Mouse (Mus musculus) neural tube, embryonic 14.5 days (tissue): Measurements from ENCODE around the gene Lpin3. TPM values are rescaled to one million over a fixed set of nuclear protein-coding genes. Genes with fewer than 3 reads are reported as not detected.

ENCODE experiments used
- ATAC-seq: fragments of 200-750 bp; cut with Nextera tagmentation; 2 replicates; pipeline ENCODE4 v1.8.0; 2017; ENCODE audit warnings: low read depth, mild to moderate bottlenecking, moderate TSS enrichment, moderate library complexity
- H3K27ac ChIP-seq: fragments of 300-500 bp; sonication (generic); 2 replicates; pipeline ENCODE4 v1.5.1; 2014; ENCODE audit warnings: low read depth, mild to moderate bottlenecking, control low read depth, low read length, moderate library complexity, mixed read lengths
- H3K27me3 ChIP-seq: fragments of 300-500 bp; sonication (generic); 2 replicates; pipeline ENCODE4 v1.6.1; 2014; ENCODE audit warnings: low read length; ENCODE audit not compliant: control insufficient read depth, insufficient read depth
- H3K36me3 ChIP-seq: fragments of 300-500 bp; sonication (generic); 2 replicates; pipeline ENCODE4 v1.6.1; 2014; ENCODE audit warnings: low read length, mixed read lengths; ENCODE audit not compliant: control insufficient read depth, insufficient read depth
- H3K4me1 ChIP-seq: fragments of 300-500 bp; sonication (generic); 2 replicates; pipeline ENCODE4 v1.6.1; 2014; ENCODE audit warnings: low read length; ENCODE audit not compliant: control insufficient read depth, insufficient read depth
- H3K4me2 ChIP-seq: fragments of 300-500 bp; sonication (generic); 2 replicates; pipeline ENCODE4 v1.6.1; 2014; ENCODE audit warnings: mild to moderate bottlenecking, low read depth, low read length, control low read depth
- H3K4me3 ChIP-seq: fragments of 300-500 bp; sonication (generic); 2 replicates; pipeline ENCODE4 v1.5.1; 2014; ENCODE audit warnings: low read depth, low read length, control low read depth, mixed read lengths
- H3K9ac ChIP-seq: fragments of 300-500 bp; sonication (generic); replicated peaks from 2 replicates; pipeline ENCODE4 v1.6.1; 2014; ENCODE audit warnings: low read depth, mild to moderate bottlenecking, control low read depth, low read length, mixed read lengths
- H3K9me3 ChIP-seq: fragments of 300-500 bp; sonication (generic); 2 replicates; pipeline ENCODE4 v1.6.1; 2016; ENCODE audit warnings: low read length; ENCODE audit not compliant: control insufficient read depth
- WGBS: fragments of 180-500 bp; shearing (Covaris S2); extraction: QIAGEN DNeasy Blood & Tissue Kit; methylation state at CpG from one replicate; pipeline ENCODE4 v1.1.7; 2014; 5-methylcytosine and 5-hydroxymethylcytosine counted together
- polyA plus RNA-seq: library from polyadenylated mRNA; unstranded; fragments of >200 nt; fragmentation: Nextera tagmentation; extraction: Ambion mirVana; gene quantifications from 2 replicates; pipeline ENCODE4 v1.2.1, GENCODE M21; 2014

Lpin3 gene
- polyA plus RNA-seq, 1 experiment from 2014 or later = 0.43 TPM

- no peak overlapping the region for H3K9ac ChIP-seq
- peaks cover 10% of the 10 kb centered on the region for H3K27me3 ChIP-seq
- no peak overlapping the region for H3K4me3 ChIP-seq
- H3K27ac ChIP-seq = no peak overlapping the region
- no peaks in the 10 kb centered on the region for H3K9me3 ChIP-seq
- H3K36me3 ChIP-seq = no peaks in the 10 kb centered on the region
- 92% methylated on average over 3 of the region's 3 CpGs for WGBS
- H3K4me1 ChIP-seq = no peaks in the 10 kb centered on the region
- H3K4me2 ChIP-seq = no peak overlapping the region
- no peak for ATAC-seq
Measured at GRCm38 (mm10) chr2:160917313-160917712, 36.8 kb downstream of the Lpin3 start.

- Histone ChIP-seq H3K36me3 (no peaks in the 10 kb centered on the region), H3K27ac (no peak overlapping the region), H3K4me2 (no peak overlapping the region), H3K4me3 (no peak overlapping the region), H3K9ac (no peak overlapping the region), H3K9me3 (no peaks in the 10 kb centered on the region), H3K27me3 (no peaks in the 10 kb centered on the region; the same call in 1 of the 2 replicates), H3K4me1 (no peaks in the 10 kb centered on the region)
- no peak for ATAC-seq
- 57% methylated on average over 8 of the region's 8 CpGs for WGBS
Measured at GRCm38 (mm10) chr2:160918154-160918929, 37.9 kb downstream of the Lpin3 start.

GRCm38 (mm10) chr2:160918930-160919215, 38.4 kb downstream of the Lpin3 start:
- Histone ChIP-seq H3K4me3 (no peak overlapping the region), H3K36me3 (no peaks in the 10 kb centered on the region), H3K4me1 (no peaks in the 10 kb centered on the region), H3K9me3 (no peaks in the 10 kb centered on the region), H3K27ac (no peak overlapping the region), H3K9ac (no peak overlapping the region), H3K4me2 (no peak overlapping the region), H3K27me3 (no peaks in the 10 kb centered on the region)
- WGBS = 89% methylated on average over 2 of the region's 2 CpGs
- no peak for ATAC-seq

- Histone ChIP-seq H3K27ac (no peak overlapping the region), H3K4me2 (no peak overlapping the region), H3K9me3 (no peaks in the 10 kb centered on the region), H3K27me3 (no peaks in the 10 kb centered on the region), H3K4me1 (no peaks in the 10 kb centered on the region), H3K36me3 (no peaks in the 10 kb centered on the region), H3K9ac (no peak overlapping the region), H3K4me3 (no peak overlapping the region)
- WGBS = 64% methylated on average over 6 of the region's 7 CpGs
- ATAC-seq = no peak
Measured at GRCm38 (mm10) chr2:160921285-160921684, 40.8 kb downstream of the Lpin3 start.

- H3K27ac ChIP-seq = no peak overlapping the region
- H3K4me2 ChIP-seq = no peak overlapping the region
- H3K4me3 ChIP-seq = no peak overlapping the region
- 74% methylated on average over 9 of the region's 9 CpGs for WGBS
- no peak overlapping the region for H3K9ac ChIP-seq
- no peak for ATAC-seq
- H3K27me3 ChIP-seq = no peaks in the 10 kb centered on the region
- H3K36me3 ChIP-seq = no peaks in the 10 kb centered on the region
- no peaks in the 10 kb centered on the region for H3K4me1 ChIP-seq
- H3K9me3 ChIP-seq = no peaks in the 10 kb centered on the region
Measured at GRCm38 (mm10) chr2:160925203-160925602, 44.7 kb downstream of the Lpin3 start.

- WGBS = 97% methylated on average over 5 of the region's 5 CpGs
Measured at GRCm38 (mm10) chr2:160931378-160931777, 50.9 kb downstream of the Lpin3 start.

GRCm38 (mm10) chr2:160932325-160932724, 51.9 kb downstream of the Lpin3 start:
- Histone ChIP-seq H3K27ac (no peak overlapping the region), H3K4me2 (no peak overlapping the region), H3K27me3 (no peaks in the 10 kb centered on the region), H3K9me3 (no peaks in the 10 kb centered on the region), H3K9ac (no peak overlapping the region), H3K4me3 (no peak overlapping the region), H3K36me3 (no peaks in the 10 kb centered on the region), H3K4me1 (no peaks in the 10 kb centered on the region)
- 71% methylated on average over 8 of the region's 8 CpGs for WGBS
- ATAC-seq = no peak

More at GRCm38 (mm10) chr2:160931378-160931777, 50.9 kb downstream of the Lpin3 start:
- no peaks in the 10 kb centered on the region for H3K4me1 ChIP-seq
- no peak overlapping the region for H3K27ac ChIP-seq
- no peaks in the 10 kb centered on the region for H3K9me3 ChIP-seq
- H3K9ac ChIP-seq = no peak overlapping the region
- no peaks in the 10 kb centered on the region for H3K27me3 ChIP-seq
- no peak overlapping the region for H3K4me3 ChIP-seq
- no peak overlapping the region for H3K4me2 ChIP-seq
- H3K36me3 ChIP-seq = no peaks in the 10 kb centered on the region
- ATAC-seq = no peak

- Histone ChIP-seq H3K4me3 (no peak overlapping the region), H3K9me3 (no peaks in the 10 kb centered on the region), H3K9ac (no peak overlapping the region), H3K27ac (no peak overlapping the region), H3K4me2 (no peak overlapping the region), H3K27me3 (no peaks in the 10 kb centered on the region), H3K36me3 (no peaks in the 10 kb centered on the region), H3K4me1 (no peaks in the 10 kb centered on the region)
- 75% methylated on average over 3 of the region's 3 CpGs for WGBS
- no peak for ATAC-seq
Measured at GRCm38 (mm10) chr2:160932981-160933380, 52.5 kb downstream of the Lpin3 start.

GRCm38 (mm10) chr2:160933890-160934289, 53.4 kb downstream of the Lpin3 start:
- no peak overlapping the region for H3K9ac ChIP-seq
- no peak for ATAC-seq
- WGBS = 65% methylated on average over 5 of the region's 5 CpGs
- H3K4me3 ChIP-seq = no peak overlapping the region
- no peaks in the 10 kb centered on the region for H3K4me1 ChIP-seq
- no peak overlapping the region for H3K27ac ChIP-seq
- H3K27me3 ChIP-seq = no peaks in the 10 kb centered on the region
- no peaks in the 10 kb centered on the region for H3K9me3 ChIP-seq
- no peak overlapping the region for H3K4me2 ChIP-seq
- H3K36me3 ChIP-seq = no peaks in the 10 kb centered on the region
